Mouse (Mus musculus): ENCODE data around the gene Ppp1r27.

DNA sequence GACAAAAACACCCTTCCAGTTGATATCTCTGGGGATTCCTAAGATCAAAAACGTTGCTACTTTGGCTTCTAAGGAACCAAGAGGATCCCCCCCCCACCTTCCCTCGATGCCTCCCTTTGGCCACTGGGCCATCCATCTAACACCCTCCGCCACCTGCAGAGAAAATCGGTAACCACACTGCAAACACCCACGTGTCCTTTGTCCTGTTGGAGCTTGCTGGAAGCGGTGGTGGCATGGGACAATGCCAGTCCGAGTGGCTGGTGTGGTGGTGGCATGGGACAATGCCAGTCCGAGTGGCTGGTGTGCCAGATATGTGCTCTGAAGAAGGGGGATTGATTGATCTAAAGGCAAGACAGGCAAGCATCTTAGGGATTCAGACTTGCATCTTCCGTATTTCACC is 19.3 kb downstream of the Ppp1r27 start:
- TF ChIP-seq CTCF (IDR thresholded peaks at IDR 0.05) (no peak), POLR2A (IDR thresholded peaks at IDR 0.05; ENCODE audit: insufficient read depth, low read depth, low read length) (no peak), EP300 (IDR thresholded peaks at IDR 0.05; ENCODE audit: insufficient read depth, low read depth, low read length) (no peak)

Data from heart, adult 2 months (tissue).